Mouse (Mus musculus): Measurements from ENCODE around the gene Rhag. TPM values are rescaled to one million over a fixed set of nuclear protein-coding genes. Genes with fewer than 3 reads are reported as not detected.

Gene Rhag
- polyA plus RNA-seq, 1 experiment from 2014 or later = 8.8 TPM

DNA sequence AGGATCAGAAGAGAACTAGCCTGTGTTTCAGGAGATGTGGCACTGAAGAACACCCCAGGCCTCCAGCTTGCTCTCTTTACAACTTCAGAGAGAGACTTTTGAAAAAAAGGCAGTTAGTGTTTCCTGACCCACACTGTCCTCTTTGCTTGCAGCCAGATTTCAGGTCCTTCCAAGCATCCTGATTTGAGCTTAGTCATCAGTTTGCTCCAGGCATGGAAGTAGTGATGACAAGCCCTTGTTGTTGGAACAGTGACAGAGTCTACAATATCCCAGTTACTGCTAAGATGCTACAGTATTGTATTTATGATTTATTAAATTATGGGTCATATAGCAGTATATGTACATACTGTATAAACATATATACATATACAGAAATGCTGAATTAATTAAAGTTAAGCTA lies 2.9 kb upstream of the Rhag start:
- Histone ChIP-seq H3K4me3 (ENCODE audit: low read depth, low read length) (no peak overlapping the region), H3K9me3 (ENCODE audit: control insufficient read depth, low read length) (no peaks in the 10 kb centered on the region)

GRCm38 (mm10) chr17:40811560-40811959 lies 634 bp downstream of the Rhag start:
- no peak for DNase-seq (ENCODE audit: low spot score)
- WGBS = 96% methylated on average over 1 of the region's 1 CpGs
- H3K9me3 ChIP-seq (ENCODE audit: control insufficient read depth, low read length) = no peaks in the 10 kb centered on the region

More for the DNA sequence above, 2.9 kb upstream of the Rhag start:
- Histone ChIP-seq H3K4me1 (replicated peaks; ENCODE audit: control insufficient read depth, insufficient read depth, low read length) (no peaks in the 10 kb centered on the region), H3K27ac (ENCODE audit: low read depth, low read length) (no peak overlapping the region), H3K4me2 (ENCODE audit: low read depth, low read length, severe bottlenecking) (no peak overlapping the region), H3K9ac (ENCODE audit: low read length) (no peak overlapping the region), H3K27me3 (ENCODE audit: control insufficient read depth, insufficient read depth, low read length) (no peaks in the 10 kb centered on the region), H3K36me3 (ENCODE audit: control insufficient read depth, insufficient read depth, low read length) (no peaks in the 10 kb centered on the region)
- DNase-seq (ENCODE audit: low spot score) = no peak
- ATAC-seq (replicated peaks; ENCODE audit: low FRiP score) = no peak

DNA sequence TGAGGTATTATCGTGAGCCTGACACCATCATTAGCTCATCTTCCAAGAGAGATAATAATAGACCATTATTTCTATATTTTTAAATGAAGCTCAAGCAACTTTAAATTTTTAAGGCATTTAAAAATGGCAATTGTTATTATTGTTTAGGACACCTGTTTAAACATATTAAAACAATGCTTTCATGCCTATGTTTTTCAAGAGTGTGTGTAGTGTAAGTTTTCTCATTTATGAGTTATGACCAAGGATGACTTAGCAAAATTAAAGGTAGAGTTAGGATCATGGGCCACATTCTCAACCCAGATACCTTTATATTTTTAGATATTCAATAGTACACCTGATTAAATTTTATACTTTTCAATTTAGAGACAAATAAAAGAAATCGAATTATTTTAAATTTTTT lies 1.3 kb downstream of the Rhag start:
- ATAC-seq (replicated peaks; ENCODE audit: low FRiP score) = no peak
- no peak overlapping the region for H3K4me2 ChIP-seq (ENCODE audit: low read depth, low read length, severe bottlenecking)
- whole genome bisulfite sequencing = 66% methylated on average over 2 of the region's 2 CpGs
- no peaks in the 10 kb centered on the region for H3K9me3 ChIP-seq (ENCODE audit: control insufficient read depth, low read length)
- H3K27ac ChIP-seq (ENCODE audit: low read depth, low read length) = no peak overlapping the region
- no peak for DNase-seq (ENCODE audit: low spot score)
- H3K36me3 ChIP-seq (ENCODE audit: control insufficient read depth, insufficient read depth, low read length) = no peaks in the 10 kb centered on the region
- H3K27me3 ChIP-seq (ENCODE audit: control insufficient read depth, insufficient read depth, low read length) = no peaks in the 10 kb centered on the region
- no peak overlapping the region for H3K4me3 ChIP-seq (ENCODE audit: low read depth, low read length)
- H3K9ac ChIP-seq (ENCODE audit: low read length) = no peak overlapping the region
- H3K4me1 ChIP-seq (replicated peaks; ENCODE audit: control insufficient read depth, insufficient read depth, low read length) = no peaks in the 10 kb centered on the region

More at GRCm38 (mm10) chr17:40811560-40811959, 634 bp downstream of the Rhag start:
- Histone ChIP-seq H3K9ac (ENCODE audit: low read length) (no peak overlapping the region), H3K4me1 (replicated peaks; ENCODE audit: control insufficient read depth, insufficient read depth, low read length) (no peaks in the 10 kb centered on the region), H3K36me3 (ENCODE audit: control insufficient read depth, insufficient read depth, low read length) (no peaks in the 10 kb centered on the region), H3K4me3 (ENCODE audit: low read depth, low read length) (no peak overlapping the region), H3K4me2 (ENCODE audit: low read depth, low read length, severe bottlenecking) (no peak overlapping the region), H3K27ac (ENCODE audit: low read depth, low read length) (no peak overlapping the region), H3K27me3 (ENCODE audit: control insufficient read depth, insufficient read depth, low read length) (no peaks in the 10 kb centered on the region)
- no peak for ATAC-seq (replicated peaks; ENCODE audit: low FRiP score)

- H3K4me2 ChIP-seq (ENCODE audit: low read depth, low read length, severe bottlenecking) = no peak overlapping the region
- no peaks in the 10 kb centered on the region for H3K4me1 ChIP-seq (replicated peaks; ENCODE audit: control insufficient read depth, insufficient read depth, low read length)
- WGBS = 73% methylated on average over 4 of the region's 4 CpGs
- DNase-seq (ENCODE audit: low spot score) = no peak
- no peak overlapping the region for H3K4me3 ChIP-seq (ENCODE audit: low read depth, low read length)
- no peak overlapping the region for H3K9ac ChIP-seq (ENCODE audit: low read length)
- H3K36me3 ChIP-seq (ENCODE audit: control insufficient read depth, insufficient read depth, low read length) = no peaks in the 10 kb centered on the region
- no peak overlapping the region for H3K27ac ChIP-seq (ENCODE audit: low read depth, low read length)
- no peaks in the 10 kb centered on the region for H3K9me3 ChIP-seq (ENCODE audit: control insufficient read depth, low read length)
- no peak for ATAC-seq (replicated peaks; ENCODE audit: low FRiP score)
- H3K27me3 ChIP-seq (ENCODE audit: control insufficient read depth, insufficient read depth, low read length) = no peaks in the 10 kb centered on the region
These were observed 6.5 kb downstream of the Rhag start for GRCm38 (mm10) chr17:40817340-40817943.

DNA sequence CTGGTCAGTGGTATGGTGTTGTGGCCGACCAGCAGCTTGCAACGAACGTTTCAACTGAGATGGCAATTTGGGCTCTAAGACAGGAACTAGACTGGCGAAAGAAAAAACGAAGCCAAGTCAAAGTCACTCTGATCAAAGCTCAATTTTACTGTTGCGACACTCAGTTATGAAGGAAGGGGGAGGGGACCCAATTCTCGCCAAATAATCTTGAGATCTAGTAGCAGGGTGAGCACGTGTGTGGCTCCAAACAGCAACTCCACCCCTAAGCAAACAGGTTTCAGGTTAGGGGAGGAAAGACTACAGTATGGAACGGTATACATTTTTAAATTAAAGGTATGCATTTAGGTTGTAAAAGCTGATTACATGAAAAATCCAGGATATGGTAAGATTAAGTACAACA lies 10.6 kb downstream of the Rhag start:
- H3K27ac ChIP-seq (ENCODE audit: low read depth, low read length) = no peak overlapping the region
- no peak for ATAC-seq (replicated peaks; ENCODE audit: low FRiP score)
- no peak overlapping the region for H3K4me2 ChIP-seq (ENCODE audit: low read depth, low read length, severe bottlenecking)
- no peaks in the 10 kb centered on the region for H3K4me1 ChIP-seq (replicated peaks; ENCODE audit: control insufficient read depth, insufficient read depth, low read length)
- 86% methylated on average over 9 of the region's 9 CpGs for WGBS
- H3K4me3 ChIP-seq (ENCODE audit: low read depth, low read length) = no peak overlapping the region
- no peaks in the 10 kb centered on the region for H3K9me3 ChIP-seq (ENCODE audit: control insufficient read depth, low read length)
- no peak for DNase-seq (ENCODE audit: low spot score)
- H3K27me3 ChIP-seq (ENCODE audit: control insufficient read depth, insufficient read depth, low read length) = no peaks in the 10 kb centered on the region
- H3K36me3 ChIP-seq (ENCODE audit: control insufficient read depth, insufficient read depth, low read length) = no peaks in the 10 kb centered on the region
- no peak overlapping the region for H3K9ac ChIP-seq (ENCODE audit: low read length)

DNA sequence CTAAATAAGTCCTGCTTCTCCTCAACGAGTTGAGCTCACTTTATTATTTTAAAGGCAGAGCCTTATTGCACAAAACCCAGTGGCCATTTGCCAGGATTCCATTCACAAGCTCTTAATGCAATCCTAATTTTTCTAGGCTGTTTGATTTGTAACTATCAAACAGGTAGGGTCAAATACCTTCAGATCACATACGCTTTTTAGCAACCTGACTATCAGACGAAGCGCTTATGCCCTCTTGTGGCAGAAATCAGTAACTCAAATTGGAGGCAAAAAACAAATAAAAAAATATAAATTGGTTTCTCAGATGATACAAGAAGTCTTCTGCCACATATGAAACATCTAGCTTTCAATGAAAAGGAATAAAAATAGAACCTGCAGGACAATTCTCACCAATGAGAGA lies 12.9 kb downstream of the Rhag start:
- 29% methylated on average over 4 of the region's 4 CpGs for WGBS
- no peak for DNase-seq (ENCODE audit: low spot score)
- H3K27me3 ChIP-seq (ENCODE audit: control insufficient read depth, insufficient read depth, low read length) = no peaks in the 10 kb centered on the region
- no peak for ATAC-seq (replicated peaks; ENCODE audit: low FRiP score)
- H3K9me3 ChIP-seq (ENCODE audit: control insufficient read depth, low read length) = no peaks in the 10 kb centered on the region
- no peaks in the 10 kb centered on the region for H3K4me1 ChIP-seq (replicated peaks; ENCODE audit: control insufficient read depth, insufficient read depth, low read length)
- no peak overlapping the region for H3K27ac ChIP-seq (ENCODE audit: low read depth, low read length)
- no peak overlapping the region for H3K9ac ChIP-seq (ENCODE audit: low read length)
- H3K36me3 ChIP-seq (ENCODE audit: control insufficient read depth, insufficient read depth, low read length) = no peaks in the 10 kb centered on the region
- H3K4me3 ChIP-seq (ENCODE audit: low read depth, low read length) = no peak overlapping the region
- no peak overlapping the region for H3K4me2 ChIP-seq (ENCODE audit: low read depth, low read length, severe bottlenecking)

GRCm38 (mm10) chr17:40824549-40824948 lies 13.6 kb downstream of the Rhag start:
- no peak for ATAC-seq (replicated peaks; ENCODE audit: low FRiP score)
- Histone ChIP-seq H3K36me3 (ENCODE audit: control insufficient read depth, insufficient read depth, low read length) (no peaks in the 10 kb centered on the region), H3K9me3 (ENCODE audit: control insufficient read depth, low read length) (no peaks in the 10 kb centered on the region), H3K27me3 (ENCODE audit: control insufficient read depth, insufficient read depth, low read length) (no peaks in the 10 kb centered on the region), H3K27ac (ENCODE audit: low read depth, low read length) (no peak overlapping the region), H3K4me3 (ENCODE audit: low read depth, low read length) (no peak overlapping the region), H3K4me1 (replicated peaks; ENCODE audit: control insufficient read depth, insufficient read depth, low read length) (no peaks in the 10 kb centered on the region), H3K4me2 (ENCODE audit: low read depth, low read length, severe bottlenecking) (no peak overlapping the region), H3K9ac (ENCODE audit: low read length) (no peak overlapping the region)
- peak; percentile 51 for DNase-seq (ENCODE audit: low spot score)
- 63% methylated on average over 8 of the region's 8 CpGs for WGBS

DNA sequence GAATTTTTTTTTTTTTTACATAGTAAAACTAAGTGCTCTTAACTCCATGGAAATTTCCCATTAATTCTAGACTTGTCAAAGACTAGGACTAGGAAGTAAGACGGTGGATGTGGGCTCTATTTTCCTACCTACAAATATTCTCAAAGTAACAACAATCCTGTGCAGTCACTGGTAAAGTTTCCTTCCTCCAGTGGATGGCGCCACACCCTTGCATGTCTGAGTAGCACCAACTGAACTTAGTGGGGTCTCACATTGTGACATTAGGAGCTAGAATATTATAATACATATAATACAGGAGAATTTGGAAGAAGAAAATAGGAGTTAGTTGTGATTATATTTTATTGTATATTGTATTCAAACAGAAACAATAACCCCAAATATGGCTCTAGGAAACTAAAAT lies 20.9 kb downstream of the Rhag start:
- no peak overlapping the region for H3K4me2 ChIP-seq (ENCODE audit: low read depth, low read length, severe bottlenecking)
- H3K4me3 ChIP-seq (ENCODE audit: low read depth, low read length) = no peak overlapping the region
- H3K9ac ChIP-seq (ENCODE audit: low read length) = no peak overlapping the region
- H3K36me3 ChIP-seq (ENCODE audit: control insufficient read depth, insufficient read depth, low read length) = no peaks in the 10 kb centered on the region
- H3K9me3 ChIP-seq (ENCODE audit: control insufficient read depth, low read length) = no peaks in the 10 kb centered on the region
- no peaks in the 10 kb centered on the region for H3K27me3 ChIP-seq (ENCODE audit: control insufficient read depth, insufficient read depth, low read length)
- no peak overlapping the region for H3K27ac ChIP-seq (ENCODE audit: low read depth, low read length)
- WGBS = 60% methylated on average over 2 of the region's 2 CpGs
- ATAC-seq (replicated peaks; ENCODE audit: low FRiP score) = no peak
- no peak for DNase-seq (ENCODE audit: low spot score)
- H3K4me1 ChIP-seq (replicated peaks; ENCODE audit: control insufficient read depth, insufficient read depth, low read length) = no peaks in the 10 kb centered on the region

GRCm38 (mm10) chr17:40837308-40837707 lies 26.4 kb downstream of the Rhag start:
- no peak overlapping the region for H3K4me2 ChIP-seq (ENCODE audit: low read depth, low read length, severe bottlenecking)
- H3K4me1 ChIP-seq (replicated peaks; ENCODE audit: control insufficient read depth, insufficient read depth, low read length) = no peaks in the 10 kb centered on the region
- H3K4me3 ChIP-seq (ENCODE audit: low read depth, low read length) = no peak overlapping the region
- H3K36me3 ChIP-seq (ENCODE audit: control insufficient read depth, insufficient read depth, low read length) = no peaks in the 10 kb centered on the region
- no peak overlapping the region for H3K27ac ChIP-seq (ENCODE audit: low read depth, low read length)
- no peak overlapping the region for H3K9ac ChIP-seq (ENCODE audit: low read length)
- ATAC-seq (replicated peaks; ENCODE audit: low FRiP score) (no peak), DNase-seq (ENCODE audit: low spot score) (no peak)
- no peaks in the 10 kb centered on the region for H3K27me3 ChIP-seq (ENCODE audit: control insufficient read depth, insufficient read depth, low read length)
- no peaks in the 10 kb centered on the region for H3K9me3 ChIP-seq (ENCODE audit: control insufficient read depth, low read length)

Data from forebrain, embryonic 11.5 days (tissue).